Mouse (Mus musculus) myocyte (in vitro differentiated cells): ENCODE data around the gene Itgb8.

Experiments used
- CEBPB ChIP-seq: IDR thresholded peaks from 2 replicates; pipeline ENCODE4 v1.6.1; 2011; ENCODE audit warnings: mild to moderate bottlenecking, moderate library complexity; ENCODE audit not compliant: poor library complexity, insufficient read depth, severe bottlenecking
- POLR2A ChIP-seq: IDR thresholded peaks from one replicate; pipeline ENCODE4 v1.6.1; 2011; ENCODE audit warnings: low read depth, mild to moderate bottlenecking, control low read depth, moderate library complexity; ENCODE audit not compliant: insufficient read length
- TCF12 ChIP-seq: IDR thresholded peaks from one replicate; pipeline ENCODE4 v1.6.1; 2011; ENCODE audit warnings: mild to moderate bottlenecking, control low read depth; ENCODE audit not compliant: poor library complexity, insufficient read depth, severe bottlenecking

- TF ChIP-seq POLR2A (no peak), CEBPB (no peak), TCF12 (no peak)
Observed at GRCm38 (mm10) chr12:119157686-119158085, 80.9 kb downstream of the Itgb8 start.
